Mouse (Mus musculus) B cell, adult 2 months (primary cell): ENCODE data around the gene Pcgf1.

Experiments
- DNase-seq, 2 experiments: peaks; one replicate each; pipeline ENCODE4 v3.0.0; 2022

Pcgf1 gene

GRCm38 (mm10) chr6:83127419-83127818 lies 49.8 kb downstream of the Pcgf1 start:
- no peak for DNase-seq
